Mouse (Mus musculus) left cerebral cortex, adult 2 months (tissue): Measurements from ENCODE around the gene Olfr544. TPM values are rescaled to one million over a fixed set of nuclear protein-coding genes. Genes with fewer than 3 reads are reported as not detected.
A peak's percentile ranks its signal among the peaks of the same experiment; 100 is the strongest.

Experiments
- DNase-seq, 2 experiments: peaks; one replicate each; pipeline ENCODE4 v3.0.0; 2021 to 2022; ENCODE audit warnings: low spot score in 2 of 2, mixed read lengths in 1 of 2; ENCODE audit errors: extremely low spot score in 1 of 2
- H3K27ac ChIP-seq: fragments of 200-600 bp; 2 replicates; pipeline ENCODE4 v1.8.1; 2022
- H3K4me3 ChIP-seq: fragments of 200-600 bp; 2 replicates; pipeline ENCODE4 v1.8.1; 2022
- CTCF ChIP-seq: fragments of 200-600 bp; IDR thresholded peaks from 2 replicates; pipeline ENCODE4 v1.8.1; 2022; ENCODE audit warnings: antibody characterized with exemption, mild to moderate bottlenecking, moderate library complexity
- intact Hi-C: fragments of 180-260 bp; cut with DNase I; formaldehyde crosslinking; loops from one replicate; pipeline ENCODE4 v1.15.1; 2025
- long read RNA-seq, 2 experiments: library from polyadenylated mRNA; stranded (forward); transcript quantifications; one replicate each; pipeline ENCODE4 v2.0.0; 2021; ENCODE audit warnings: borderline mapping rate in 2 of 2
- total RNA-seq, 2 experiments: library from RNA; stranded (reverse); gene quantifications; 2 replicates each; pipeline ENCODE4 v1.2.3; 2021

Olfr544 gene
- not detected for total RNA-seq
- long read RNA-seq, experiment 1 = 0 reads
- long read RNA-seq, experiment 2 = 0 reads

DNA sequence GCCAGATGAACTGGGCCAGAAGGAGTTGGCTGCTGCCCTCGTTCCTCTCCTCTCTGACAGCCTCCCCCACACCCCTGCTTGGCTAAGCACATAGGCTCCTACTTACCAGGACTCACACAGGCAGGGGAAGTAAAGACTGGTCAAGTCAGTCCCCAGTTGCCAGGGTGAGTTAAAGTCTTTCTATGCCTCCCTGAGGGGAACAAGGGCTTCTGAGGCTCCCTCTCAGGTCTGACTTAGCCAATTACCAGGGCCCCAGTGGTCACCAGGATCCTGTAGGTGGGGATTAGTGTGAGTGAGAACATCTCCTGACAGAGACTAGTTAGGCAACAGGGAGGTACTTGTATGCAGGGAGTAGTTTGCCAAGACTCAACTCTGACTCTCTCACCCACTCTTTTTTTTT is at the start of gene Olfr544:
Gene Olfr544, minus strand, starts transcription at position 153 of the 400 bp plus-strand sequence.
- TF ChIP-seq CTCF = no peak
- intact Hi-C loops = no loop called here
- Histone ChIP-seq H3K4me3 (no peak within 1 kb of the TSS), H3K27ac (no peak within 1 kb of the TSS)
- DNase-seq = no peak

DNA sequence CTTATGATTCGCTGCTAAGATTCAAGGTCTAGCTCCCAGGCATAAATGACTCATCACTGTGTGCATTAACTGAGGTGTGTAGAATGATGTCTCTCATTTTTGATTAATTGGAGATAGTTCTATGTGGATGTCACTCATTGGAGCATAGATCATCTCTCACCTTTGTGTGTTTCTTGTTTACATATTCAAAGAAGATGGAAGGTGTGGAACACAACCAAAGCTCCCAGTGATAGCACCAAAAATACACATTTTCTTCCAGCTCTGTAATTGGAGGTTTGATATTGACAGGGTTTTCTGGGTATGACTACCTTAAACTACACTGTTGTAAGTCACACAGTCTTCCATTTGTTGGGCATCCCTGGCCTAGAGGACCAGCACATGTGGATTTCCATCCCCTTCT is 46.3 kb upstream of the Olfr544 start, which contains the start of gene Olfr547:
Gene Olfr547, plus strand, starts transcription at position 301 of the 400 bp plus-strand sequence.
- no peak within 1 kb of the TSS for H3K4me3 ChIP-seq
- TF ChIP-seq CTCF = no peak
- DNase-seq = no peak
- H3K27ac ChIP-seq = no peak within 1 kb of the TSS
- intact Hi-C loops = no loop called here

DNA sequence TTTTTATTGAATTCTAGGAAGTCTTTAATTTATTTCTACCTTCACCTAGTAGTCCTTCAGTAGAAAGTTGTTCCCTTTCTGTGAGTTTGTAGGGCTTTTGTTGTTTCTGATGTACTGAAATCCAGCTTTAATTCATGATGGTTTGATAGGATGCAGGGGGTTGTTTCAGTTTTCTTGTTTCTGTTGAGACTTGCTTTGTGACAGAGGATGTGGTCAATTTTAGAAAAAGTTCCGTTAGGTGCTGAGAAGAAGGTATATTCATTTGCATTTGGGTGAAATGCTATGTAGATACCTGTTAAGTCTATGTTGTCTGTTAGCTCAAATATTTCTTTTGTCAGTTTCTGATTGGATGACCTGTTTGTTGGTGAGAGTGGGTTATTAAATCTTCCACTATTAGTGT is 40.9 kb upstream of the Olfr544 start:
- DNase-seq = no peak
- intact Hi-C loops = no loop called here
- TF ChIP-seq CTCF = no peak

DNA sequence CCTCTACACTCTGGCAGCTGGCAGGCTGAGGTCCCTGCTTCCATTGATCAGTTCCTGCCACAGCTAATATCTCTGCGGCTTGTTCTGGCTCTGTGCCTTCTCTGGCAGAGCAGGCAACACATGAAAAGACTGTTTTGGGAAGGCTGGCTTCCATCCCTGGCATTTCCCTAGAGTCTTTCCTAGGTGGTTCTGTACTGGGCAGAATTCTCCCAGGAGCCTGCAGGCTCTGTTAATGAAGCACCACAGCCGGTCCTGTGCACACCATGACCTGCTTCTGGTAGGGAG is 28.9 kb upstream of the Olfr544 start:
- intact Hi-C loops = no loop called here
- no peak overlapping the region for H3K4me3 ChIP-seq
- TF ChIP-seq CTCF = no peak

More for the DNA sequence above, 40.9 kb upstream of the Olfr544 start:
- Histone ChIP-seq H3K4me3 (no peak overlapping the region), H3K27ac (no peak overlapping the region)

DNA sequence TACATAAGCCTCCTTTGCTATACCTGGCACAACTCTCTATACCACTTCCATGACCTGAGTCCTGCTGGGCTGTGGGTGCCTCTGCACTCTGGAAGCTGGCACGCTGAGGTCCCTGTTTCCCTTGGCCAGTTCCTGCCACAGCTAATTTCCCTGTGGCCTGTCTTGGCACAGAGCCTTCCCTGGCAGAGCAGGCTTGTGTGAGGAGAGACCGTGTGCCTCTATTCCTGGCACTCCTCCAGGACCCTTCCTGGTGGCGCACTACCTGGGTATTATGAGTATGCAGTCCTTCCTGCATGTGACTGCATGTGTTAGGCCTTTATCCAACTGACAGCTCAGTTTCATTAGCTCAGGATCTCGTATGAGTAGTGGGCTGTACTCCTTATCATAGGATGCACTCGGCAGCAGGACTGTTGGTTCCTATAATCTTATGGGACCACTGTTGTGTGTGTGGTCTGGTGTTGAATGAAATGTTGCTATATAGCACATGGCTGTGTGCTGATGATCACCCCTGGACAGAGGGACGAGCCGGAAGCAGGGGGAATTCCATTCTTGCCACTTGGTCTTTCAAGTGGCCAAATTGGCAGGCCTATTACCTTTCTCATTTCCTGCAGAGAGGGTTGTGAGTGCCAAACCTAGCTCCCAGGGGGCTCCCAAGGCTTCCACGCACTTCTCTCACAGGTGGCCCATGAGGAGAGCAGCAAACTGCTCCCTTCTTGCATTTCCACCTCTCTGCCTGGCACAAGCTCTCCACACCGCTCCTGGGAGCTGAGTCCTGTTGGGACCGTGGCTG is 28.3 kb upstream of the Olfr544 start:
- no peak for TF ChIP-seq CTCF
- Histone ChIP-seq H3K27ac (no peak overlapping the region), H3K4me3 (no peak overlapping the region)
- DNase-seq = no peak
- intact Hi-C loops = no loop called here

More for the DNA sequence above, 28.9 kb upstream of the Olfr544 start:
- no peak for DNase-seq
- H3K27ac ChIP-seq = no peak overlapping the region

DNA sequence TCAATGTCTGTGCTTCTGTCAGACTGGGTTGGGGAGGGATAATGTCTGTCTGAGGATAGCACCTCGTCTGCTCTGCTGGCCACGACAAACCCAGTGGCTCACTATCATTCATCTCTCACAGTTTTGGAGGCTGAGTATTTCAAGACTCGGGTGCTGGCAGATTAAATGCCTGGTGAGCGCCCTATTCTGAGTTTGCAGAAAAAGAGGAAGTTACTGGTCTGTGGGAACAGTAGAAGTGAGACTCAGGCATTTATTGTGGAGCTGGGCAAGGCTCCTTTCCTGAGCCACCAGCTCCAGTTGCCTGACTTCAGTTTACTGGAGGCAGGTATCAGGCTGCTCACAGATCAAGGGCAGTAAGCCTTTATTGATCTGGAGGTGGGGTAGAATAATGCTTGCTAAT is 26.0 kb upstream of the Olfr544 start:
- no peak for TF ChIP-seq CTCF
- H3K27ac ChIP-seq = no peak overlapping the region
- H3K4me3 ChIP-seq = no peak overlapping the region
- intact Hi-C loops = loop anchor here (5.0 kb wide), 1 partner anchor 183 kb away; the partner anchor contains the start of gene Olfr557
- DNase-seq = no peak

DNA sequence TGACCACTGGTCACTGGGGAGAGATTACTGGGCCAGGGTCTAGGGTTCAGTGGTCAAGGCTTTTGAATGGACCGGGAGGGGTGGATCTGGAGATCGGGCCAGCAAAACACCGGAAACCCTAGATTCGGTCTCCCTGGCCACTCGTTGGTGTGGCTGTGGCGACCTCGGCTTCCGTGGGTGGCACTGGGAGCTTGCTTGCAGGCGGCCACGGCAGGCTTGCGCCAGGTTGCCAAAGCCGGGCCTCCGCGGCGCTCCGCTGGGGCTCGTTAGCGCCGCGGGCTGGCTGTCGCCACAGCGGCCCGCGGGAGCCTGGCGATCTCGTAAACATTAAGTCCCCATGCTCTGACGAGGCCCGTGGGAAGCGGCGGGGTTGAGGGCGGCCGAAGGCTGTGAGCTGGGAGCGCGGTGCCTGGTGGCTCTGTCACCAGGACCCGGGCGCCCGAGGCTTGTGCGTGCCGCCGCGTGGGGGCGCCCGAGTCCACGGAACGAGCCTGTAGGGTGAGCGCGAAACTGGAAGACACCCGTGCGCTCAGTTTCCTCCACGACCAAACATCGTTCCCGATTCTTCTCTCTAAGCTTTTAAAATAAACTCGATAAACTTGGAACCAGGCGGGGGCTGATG is 24.8 kb upstream of the Olfr544 start:
- peak overlapping the region; percentile 7; the same call in 1 of the 2 replicates for H3K27ac ChIP-seq
- intact Hi-C loops = loop anchor here (1.0 to 5.0 kb wide), 6 partner anchors 123 to 1430 kb away; partner anchors contain the start of gene Olfr557
- TF ChIP-seq CTCF = peak; percentile 93
- DNase-seq = peak; percentile 86 to 92
- peak overlapping the region; percentile 61 for H3K4me3 ChIP-seq

DNA sequence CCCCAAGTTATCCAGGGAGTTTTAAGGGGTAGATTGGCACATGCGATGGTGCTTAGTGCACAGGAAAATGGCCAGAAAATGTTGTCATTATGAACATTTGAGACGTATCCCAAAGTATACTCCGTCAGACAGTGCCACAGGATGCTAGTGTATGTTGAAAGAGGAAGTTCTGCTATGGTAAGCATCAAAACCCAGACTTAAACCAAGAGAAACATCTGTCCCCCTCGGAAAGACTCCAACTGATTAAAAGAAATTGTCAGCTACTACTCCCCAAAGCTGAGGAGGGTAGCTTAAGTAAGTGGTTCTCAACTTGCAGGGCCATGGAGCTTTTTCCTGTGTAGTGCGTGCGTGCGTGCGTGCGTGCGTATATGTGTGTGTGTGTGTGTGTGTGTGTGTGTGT is 23.8 kb upstream of the Olfr544 start:
- Histone ChIP-seq H3K4me3 (no peak overlapping the region), H3K27ac (no peak overlapping the region)
- TF ChIP-seq CTCF = no peak
- intact Hi-C loops = loop anchor here (2.0 to 5.0 kb wide), 4 partner anchors 185 to 1431 kb away; partner anchors contain the start of gene Olfr557
- DNase-seq = no peak

DNA sequence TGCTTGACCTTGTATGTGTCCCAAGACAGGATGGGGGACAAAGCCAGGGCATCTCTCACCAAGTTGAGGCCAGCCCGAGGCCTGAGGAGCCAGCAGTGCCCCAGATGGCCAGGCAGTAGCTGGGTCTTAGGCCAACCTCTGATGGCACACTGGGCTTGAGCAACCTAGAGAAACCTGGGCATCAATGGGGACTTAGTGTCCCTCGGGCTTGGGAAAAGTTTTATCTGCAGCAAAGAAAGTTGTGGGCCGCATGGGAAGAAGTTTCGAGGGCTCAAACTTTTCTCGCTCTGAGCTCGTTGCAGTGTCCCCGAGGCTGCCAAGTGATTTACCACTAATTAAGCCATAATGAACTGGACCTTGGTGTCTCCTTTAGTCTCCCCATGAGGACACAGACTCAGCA is 21.6 kb upstream of the Olfr544 start:
- intact Hi-C loops = loop anchor here (5.0 kb wide), 1 partner anchor 188 kb away; the partner anchor contains the start of gene Olfr557
- TF ChIP-seq CTCF = no peak

DNA sequence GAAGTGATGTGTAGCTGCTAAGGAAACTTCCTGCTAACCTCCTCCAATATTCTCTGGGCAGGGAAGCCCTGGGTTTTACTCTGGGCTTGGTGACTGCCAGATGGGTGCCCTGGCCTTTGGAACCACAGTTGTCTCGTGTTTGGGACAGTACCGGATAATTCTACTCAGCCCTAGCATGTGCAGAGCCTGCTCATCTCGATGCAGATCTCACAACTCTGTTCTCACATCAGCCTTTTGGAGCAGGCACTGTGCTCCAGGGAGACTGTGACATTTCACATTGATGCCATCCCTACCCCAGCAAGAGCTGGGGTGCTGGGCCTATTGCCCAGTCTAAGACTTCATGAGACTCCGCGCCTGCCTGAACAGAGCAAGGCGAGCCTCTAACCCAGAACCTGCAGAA is 20.6 kb upstream of the Olfr544 start:
- H3K27ac ChIP-seq = no peak overlapping the region
- no peak for DNase-seq
- intact Hi-C loops = no loop called here
- TF ChIP-seq CTCF = no peak
- no peak overlapping the region for H3K4me3 ChIP-seq

More for the DNA sequence above, 21.6 kb upstream of the Olfr544 start:
- DNase-seq = no peak
- no peak overlapping the region for H3K4me3 ChIP-seq
- H3K27ac ChIP-seq = no peak overlapping the region

DNA sequence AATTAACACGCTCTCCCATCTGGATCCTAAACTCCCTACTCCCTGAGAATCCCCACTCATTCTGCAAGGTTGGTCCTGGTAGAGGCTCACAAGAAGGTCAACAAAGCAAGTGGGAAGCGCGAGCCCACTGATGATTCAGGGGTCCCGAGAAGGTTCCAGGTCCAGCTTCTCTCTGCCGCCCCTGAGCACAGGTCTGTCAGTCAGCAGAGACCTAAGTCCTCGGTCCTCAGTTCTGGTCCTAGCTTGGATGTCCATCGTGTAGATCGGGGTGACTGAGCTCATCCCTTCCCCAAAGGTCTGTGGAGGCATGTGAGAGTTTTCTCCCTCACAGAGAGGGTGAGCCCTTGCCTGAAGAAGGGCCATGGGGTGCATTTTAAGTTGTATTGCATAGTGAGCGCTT is 20.0 kb upstream of the Olfr544 start:
- Histone ChIP-seq H3K4me3 (no peak overlapping the region), H3K27ac (no peak overlapping the region)
- intact Hi-C loops = no loop called here
- no peak for TF ChIP-seq CTCF
- DNase-seq = no peak

DNA sequence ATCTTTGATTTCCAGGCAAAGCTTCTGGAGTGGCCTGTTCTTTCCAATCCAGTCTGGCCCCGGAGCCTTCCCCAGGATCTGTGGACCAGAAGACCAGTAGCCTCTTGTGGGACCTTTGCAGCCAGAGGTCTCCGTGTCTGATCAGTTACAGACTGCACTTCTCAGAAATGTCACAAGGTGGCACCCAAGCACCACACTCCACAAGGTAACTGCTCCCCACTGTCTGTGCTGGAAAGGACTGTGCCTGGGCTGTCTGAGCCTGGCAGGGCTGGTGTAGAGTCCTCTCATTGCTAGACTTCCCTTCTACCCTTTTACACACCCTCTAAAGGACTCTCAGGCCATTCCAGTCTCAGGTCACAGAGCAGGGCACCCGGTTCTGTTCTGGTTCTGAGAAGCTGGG is 18.7 kb upstream of the Olfr544 start:
- intact Hi-C loops = no loop called here
- peak; percentile 68 to 80 for DNase-seq
- TF ChIP-seq CTCF = peak; percentile 91
- Histone ChIP-seq H3K27ac (no peak overlapping the region), H3K4me3 (no peak overlapping the region)
